In the genomic region with DNA sequence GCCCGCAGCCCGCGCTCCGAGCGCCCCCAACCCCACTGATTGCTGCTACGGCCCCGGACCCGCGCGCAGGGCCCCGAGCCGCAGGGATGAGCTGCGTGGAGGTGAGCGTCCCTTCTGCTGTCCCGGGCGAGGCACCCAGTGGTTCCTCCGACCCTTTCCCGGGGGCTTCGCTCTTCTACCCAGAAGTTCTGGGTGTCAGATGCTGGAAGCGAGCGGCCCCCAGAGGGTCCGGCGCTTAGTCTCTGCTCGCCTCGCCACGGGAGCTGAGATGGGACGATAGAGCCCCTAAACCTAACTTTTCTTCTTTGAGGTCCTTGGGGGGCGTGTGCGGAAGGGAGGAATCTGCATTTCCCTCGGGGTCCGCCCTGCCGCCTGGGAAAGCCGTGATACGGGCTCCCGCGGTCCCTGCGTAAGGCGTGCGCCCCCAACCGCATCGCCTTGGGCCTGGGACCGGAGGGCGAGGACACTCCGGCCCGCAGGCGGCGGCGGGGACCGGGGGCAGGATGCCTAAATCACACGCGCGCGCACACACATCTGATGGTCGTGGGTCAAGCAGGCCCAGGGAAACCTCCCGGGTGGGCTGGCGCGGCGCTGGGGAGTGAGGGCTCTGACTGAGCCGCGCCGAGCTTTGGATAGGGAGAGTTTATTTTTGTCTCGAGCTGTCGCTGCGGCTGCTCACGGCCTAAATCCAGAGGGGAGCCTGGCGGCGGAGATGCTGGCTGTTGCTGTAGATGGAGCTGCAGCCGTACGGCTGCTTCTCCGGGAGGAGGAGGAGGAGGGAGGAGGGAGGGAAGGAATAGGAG, we compare ENCODE assay signal across 8 mouse cellular contexts. TPM values are rescaled to one million over a fixed set of nuclear protein-coding genes. Genes with fewer than 3 reads are reported as not detected.
DNase-seq lines count a peak whose midpoint lies in the region; ATAC-seq and TF ChIP-seq lines count a peak whose summit lies in the region.

No protein-coding gene starts in this region.

- H3K4me1 ChIP-seq in forebrain, embryonic 10.5 days: peaks cover 55% of the 10 kb centered on the region
- peaks cover 2 to 34% of the 10 kb centered on the region in 2 experiments; a peak in 3 of 4 replicates for H3K4me1 ChIP-seq in heart, embryonic 14.5 days (ENCODE audit: control insufficient read depth in 2 of 2, insufficient read depth in 2 of 2, low read length in 2 of 2)
- 0 out of 4 replicates have a peak, but pooled peaks cover 0 to 2% of the 10 kb centered on the region in 2 experiments for H3K4me1 ChIP-seq in liver, embryonic 14.5 days (replicated peaks; ENCODE audit: control insufficient read depth in 2 of 2, insufficient read depth in 2 of 2, low read length in 1 of 2)
- H3K4me1 ChIP-seq in neural tube, embryonic 15.5 days: peaks cover 33% of the 10 kb centered on the region

- H3K9me3 ChIP-seq in forebrain, embryonic 10.5 days: no peaks in the 10 kb centered on the region
- no peaks in the 10 kb centered on the region for H3K9me3 ChIP-seq in heart, embryonic 14.5 days (ENCODE audit: control insufficient read depth, low read length)
- no peaks in the 10 kb centered on the region for H3K9me3 ChIP-seq in liver, embryonic 14.5 days (ENCODE audit: control insufficient read depth, low read length)
- no peaks in the 10 kb centered on the region for H3K9me3 ChIP-seq in neural tube, embryonic 15.5 days (replicated peaks)

- peaks cover 27% of the 10 kb centered on the region for H3K27me3 ChIP-seq in forebrain, embryonic 10.5 days (ENCODE audit: poor library complexity, severe bottlenecking)
- no peaks in the 10 kb centered on the region for H3K27me3 ChIP-seq in heart, embryonic 14.5 days (ENCODE audit: control insufficient read depth, insufficient read depth, low read length)
- peaks cover 59% of the 10 kb centered on the region for H3K27me3 ChIP-seq in liver, embryonic 14.5 days (ENCODE audit: control insufficient read depth, insufficient read depth, low read length)
- H3K27me3 ChIP-seq in neural tube, embryonic 15.5 days (replicated peaks): peaks cover 13% of the 10 kb centered on the region

- peak; percentile 5 for ATAC-seq in heart, embryonic 14.5 days (ENCODE audit: insufficient number of reproducible peaks, insufficient read depth, low FRiP score, low read depth)
- no peak for ATAC-seq in liver, embryonic 14.5 days (ENCODE audit: insufficient read depth)
- ATAC-seq in neural tube, embryonic 15.5 days (ENCODE audit: low FRiP score): peak; percentile 40

- peak; percentile 61 for DNase-seq in 3T3-L1 (ENCODE audit: low read depth, low spot score)
- DNase-seq in adrenal gland, postnatal 25 days: peak; percentile 57
- peak; percentile 75 for DNase-seq in forebrain, embryonic 10.5 days (ENCODE audit: extremely low spot score, low spot score)
- DNase-seq in kidney, postnatal 14 days: peak; percentile 66
- DNase-seq in liver, embryonic 14.5 days (ENCODE audit: low read depth in 3 of 3, low spot score in 3 of 3): no peak
- DNase-seq in urinary bladder, adult 2 months (ENCODE audit: low spot score): peak; percentile 53

- peak overlapping the region; percentile 100 for H3K9ac ChIP-seq in heart, embryonic 14.5 days (ENCODE audit: low read length)
- H3K9ac ChIP-seq in liver, embryonic 14.5 days (replicated peaks): no peak overlapping the region
- peak overlapping the region; percentile 69 for H3K9ac ChIP-seq in neural tube, embryonic 15.5 days (replicated peaks)

- no peak for TF ChIP-seq EP300 in liver, embryonic 14.5 days (IDR thresholded peaks at IDR 0.05; ENCODE audit: low read depth)

- peak overlapping the region; percentile 76 for H3K4me3 ChIP-seq in forebrain, embryonic 10.5 days
- H3K4me3 ChIP-seq in heart, embryonic 14.5 days (ENCODE audit: control insufficient read depth in 1 of 2, insufficient read depth in 1 of 2, low read depth in 1 of 2, low read length in 2 of 2): peak overlapping the region; percentile 87 to 94
- H3K4me3 ChIP-seq in liver, embryonic 14.5 days (ENCODE audit: insufficient read depth in 1 of 2, low read depth in 2 of 2, low read length in 2 of 2): peak overlapping the region; percentile 26 to 36
- peak overlapping the region; percentile 67 for H3K4me3 ChIP-seq in neural tube, embryonic 15.5 days (replicated peaks)

- peak overlapping the region; percentile 74 for H3K4me2 ChIP-seq in heart, embryonic 14.5 days (ENCODE audit: low read length)
- H3K4me2 ChIP-seq in liver, embryonic 14.5 days (ENCODE audit: low read depth): peak overlapping the region; percentile 59
- H3K4me2 ChIP-seq in neural tube, embryonic 15.5 days: peak overlapping the region; percentile 94

- 0 out of 2 replicates have a peak, but pooled peaks cover 3% of the 10 kb centered on the region for H3K36me3 ChIP-seq in forebrain, embryonic 10.5 days (replicated peaks)
- peaks cover 10% of the 10 kb centered on the region; the same call in 1 of the 2 replicates for H3K36me3 ChIP-seq in heart, embryonic 14.5 days (ENCODE audit: control insufficient read depth, insufficient read depth, low read length)
- H3K36me3 ChIP-seq in liver, embryonic 14.5 days (replicated peaks; ENCODE audit: control insufficient read depth, insufficient read depth, low read depth): no peaks in the 10 kb centered on the region
- H3K36me3 ChIP-seq in neural tube, embryonic 15.5 days: no peaks in the 10 kb centered on the region

- peak overlapping the region; percentile 93 for H3K27ac ChIP-seq in forebrain, embryonic 10.5 days
- H3K27ac ChIP-seq in heart, embryonic 14.5 days (replicated peaks in 1 of 2; ENCODE audit: control insufficient read depth in 1 of 2, insufficient read depth in 1 of 2, low read depth in 2 of 2, low read length in 2 of 2): peak overlapping the region; percentile 88 to 99
- no peak overlapping the region for H3K27ac ChIP-seq in liver, embryonic 14.5 days
- peak overlapping the region; percentile 82 for H3K27ac ChIP-seq in neural tube, embryonic 15.5 days (replicated peaks)

- WGBS in forebrain, embryonic 10.5 days: under 1% methylated on average over 69 of the region's 70 CpGs
- under 1% methylated on average over 69 of the region's 70 CpGs for WGBS in heart, embryonic 14.5 days
- under 1% methylated on average over 67 of the region's 70 CpGs for WGBS in liver, embryonic 14.5 days (ENCODE audit: insufficient replicate concordance)
- WGBS in neural tube, embryonic 15.5 days: under 1% methylated on average over 67 of the region's 70 CpGs

- no peak for TF ChIP-seq CTCF in liver, embryonic 14.5 days (IDR thresholded peaks at IDR 0.05; ENCODE audit: low read depth)

RNA-seq across cellular contexts. Expression of a gene that starts 0.6 kb away (rescaled TPM):
- 20.4 and 31.0 TPM in 2 replicates for total RNA-seq in adrenal gland, postnatal 25 days (2021)
- polyA plus RNA-seq in forebrain, embryonic 10.5 days (2016; fragmentation: Nextera tagmentation; extraction: Ambion mirVana): 3.4 and 3.7 TPM in 2 replicates
- polyA plus RNA-seq in heart, embryonic 14.5 days (2014; fragmentation: Nextera tagmentation; extraction: Ambion mirVana): 11.0 and 12.0 TPM in 2 replicates
- 0.37 and 0.39 TPM in 2 replicates for polyA plus RNA-seq in liver, embryonic 14.5 days (2012; rRNA removed)
- 0.18 and 0.19 TPM in 2 replicates for polyA plus RNA-seq in liver, embryonic 14.5 days (2014; fragmentation: Nextera tagmentation; extraction: Ambion mirVana)
- 5.1 and 5.2 TPM in 2 replicates for polyA plus RNA-seq in neural tube, embryonic 15.5 days (2015; fragmentation: Nextera tagmentation; extraction: Ambion mirVana)
- 28.6 and 33.4 TPM in 2 replicates for polyA plus RNA-seq in urinary bladder, adult 2 months (2012; rRNA removed)

RNA-seq across cellular contexts. Expression of a gene that starts 51.3 kb away (rescaled TPM):
- total RNA-seq in adrenal gland, postnatal 25 days (2021): 44.9 and 47.9 TPM in 2 replicates
- 34.5 and 35.8 TPM in 2 replicates for polyA plus RNA-seq in forebrain, embryonic 10.5 days (2016; fragmentation: Nextera tagmentation; extraction: Ambion mirVana)
- 29.7 and 35.3 TPM in 2 replicates for polyA plus RNA-seq in heart, embryonic 14.5 days (2014; fragmentation: Nextera tagmentation; extraction: Ambion mirVana)
- 6.2 and 9.7 TPM in 2 replicates for polyA plus RNA-seq in liver, embryonic 14.5 days (2012; rRNA removed)
- 19.7 and 24.1 TPM in 2 replicates for polyA plus RNA-seq in liver, embryonic 14.5 days (2014; fragmentation: Nextera tagmentation; extraction: Ambion mirVana)
- 20.2 and 20.7 TPM in 2 replicates for polyA plus RNA-seq in neural tube, embryonic 15.5 days (2015; fragmentation: Nextera tagmentation; extraction: Ambion mirVana)
- 47.0 and 50.5 TPM in 2 replicates for polyA plus RNA-seq in urinary bladder, adult 2 months (2012; rRNA removed)

Comparison
In these comparisons a context has a peak if more than half of its experiments do, and no peak if none do; other contexts are left out.
1. DNase-seq: peak in 3T3-L1 (single experiment), adrenal gland, postnatal 25 days (single experiment), forebrain, embryonic 10.5 days (single experiment), kidney, postnatal 14 days (single experiment) and urinary bladder, adult 2 months (single experiment); none in liver, embryonic 14.5 days (0 of 3).
2. H3K4me3 ChIP-seq: peak in every context shown above with its lines; median percentile 90 in heart, embryonic 14.5 days; 76 in forebrain, embryonic 10.5 days; 67 in neural tube, embryonic 15.5 days; 31 in liver, embryonic 14.5 days.
3. Peak in every context shown above with its lines, with median percentiles within 50 percentile points of each other: H3K4me2 ChIP-seq.